Mouse (Mus musculus) NIH3T3 (cell line): ENCODE data around the gene Prdx5.

Experiments
- DNase-seq: peaks from one replicate; pipeline ENCODE4 v3.0.0-alpha.2; 2012; ENCODE audit warnings: low read depth

Prdx5 gene

GRCm38 (mm10) chr19:6877965-6878364 is 31.9 kb downstream of the Prdx5 start:
- DNase-seq, result no peak

GRCm38 (mm10) chr19:6876799-6877198 is 33.1 kb downstream of the Prdx5 start:
- DNase-seq, result peak; percentile 85

DNA sequence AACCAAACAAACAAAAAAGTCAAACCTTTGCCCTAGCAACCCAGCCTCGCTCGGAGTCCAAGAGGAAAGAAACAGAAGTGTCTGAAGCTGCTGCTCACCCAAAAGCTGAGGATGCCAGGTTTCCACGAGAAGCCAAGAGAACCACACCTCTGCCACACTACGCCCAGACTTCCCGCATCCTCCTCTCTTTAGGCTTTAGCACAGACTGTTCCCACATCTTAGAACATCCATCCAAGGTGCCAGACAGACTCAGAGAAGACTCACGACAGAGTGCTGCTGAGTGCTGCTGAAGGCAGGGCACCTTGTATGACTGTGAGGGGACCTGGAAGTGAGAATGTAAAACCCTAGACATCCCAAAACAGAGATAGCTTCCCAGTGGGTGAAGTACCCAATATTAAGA is 34.1 kb downstream of the Prdx5 start:
- no peak for DNase-seq

- peak; percentile 45 for DNase-seq
Observed at GRCm38 (mm10) chr19:6874257-6874656, 35.6 kb downstream of the Prdx5 start.

GRCm38 (mm10) chr19:6872701-6873100 is 37.2 kb downstream of the Prdx5 start:
- no peak for DNase-seq

GRCm38 (mm10) chr19:6871574-6872271 is 38.2 kb downstream of the Prdx5 start:
- DNase-seq, result peak; percentile 71

- peak; percentile 79 for DNase-seq
Observed at GRCm38 (mm10) chr19:6869355-6869754, 40.6 kb downstream of the Prdx5 start.

GRCm38 (mm10) chr19:6861451-6861850 is 48.5 kb downstream of the Prdx5 start:
- DNase-seq, result peak; percentile 43

DNA sequence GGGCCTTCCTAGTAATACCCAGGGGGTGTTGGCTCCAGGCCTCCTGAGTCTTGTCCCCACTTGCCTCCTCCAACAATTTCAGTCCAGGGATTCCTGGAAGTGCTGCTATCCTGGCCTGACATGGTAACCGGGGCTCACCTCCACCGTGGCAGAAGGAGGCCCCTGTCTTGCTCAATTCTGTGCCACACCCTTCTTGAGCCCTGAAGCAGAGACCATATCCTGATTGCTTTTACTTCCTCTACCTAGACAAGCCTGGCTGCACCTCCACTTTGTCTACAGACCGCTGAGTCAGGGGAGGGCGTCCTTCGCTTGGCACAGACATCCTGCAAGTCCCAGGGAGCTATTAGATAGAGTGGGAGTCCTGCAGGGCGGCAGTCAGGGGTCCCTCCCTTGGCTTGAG is 49.2 kb downstream of the Prdx5 start:
- no peak for DNase-seq

- DNase-seq, result no peak
Observed at GRCm38 (mm10) chr19:6859971-6860370, 49.9 kb downstream of the Prdx5 start.

GRCm38 (mm10) chr19:6859032-6859651 is 50.8 kb downstream of the Prdx5 start:
- DNase-seq, result no peak

- no peak for DNase-seq
Observed at GRCm38 (mm10) chr19:6858031-6858430, 51.9 kb downstream of the Prdx5 start, which contains the start of gene Ccdc88b. Ccdc88b (minus strand) TSS chr19:6858211.

- no peak for DNase-seq
Observed at GRCm38 (mm10) chr19:6857391-6858005, 52.4 kb downstream of the Prdx5 start.

GRCm38 (mm10) chr19:6857003-6857360 is 52.9 kb downstream of the Prdx5 start:
- no peak for DNase-seq
